Mouse (Mus musculus) embryonic facial prominence, embryonic 15.5 days (tissue): ENCODE data around the gene Rpgr. TPM values are rescaled to one million over a fixed set of nuclear protein-coding genes. Genes with fewer than 3 reads are reported as not detected.
A peak's percentile ranks its signal among the peaks of the same experiment; 100 is the strongest.

Experiments
- ATAC-seq: fragments of 200-750 bp; cut with Nextera tagmentation; 2 replicates; pipeline ENCODE4 v1.8.0; 2017; ENCODE audit warnings: low read depth, moderate TSS enrichment; ENCODE audit not compliant: insufficient number of reproducible peaks, low FRiP score, low TSS enrichment
- H3K27ac ChIP-seq: fragments of 300-500 bp; sonication (generic); replicated peaks from 2 replicates; pipeline ENCODE4 v1.5.1; 2015; ENCODE audit warnings: mild to moderate bottlenecking, inconsistent platforms
- H3K27me3 ChIP-seq: fragments of 300-500 bp; sonication (generic); 2 replicates; pipeline ENCODE4 v1.6.1; 2015; ENCODE audit warnings: inconsistent platforms
- H3K36me3 ChIP-seq: fragments of 300-500 bp; sonication (generic); 2 replicates; pipeline ENCODE4 v1.6.1; 2015; ENCODE audit warnings: mild to moderate bottlenecking, inconsistent platforms
- H3K4me1 ChIP-seq: fragments of 300-500 bp; sonication (generic); 2 replicates; pipeline ENCODE4 v1.6.1; 2015; ENCODE audit warnings: inconsistent platforms
- H3K4me2 ChIP-seq: fragments of 300-500 bp; sonication (generic); replicated peaks from 2 replicates; pipeline ENCODE4 v1.6.1; 2015; ENCODE audit warnings: mild to moderate bottlenecking, inconsistent platforms
- H3K4me3 ChIP-seq: fragments of 300-500 bp; sonication (generic); replicated peaks from 2 replicates; pipeline ENCODE4 v1.5.1; 2015; ENCODE audit warnings: mild to moderate bottlenecking, inconsistent platforms
- H3K9ac ChIP-seq: fragments of 300-500 bp; sonication (generic); 2 replicates; pipeline ENCODE4 v1.6.1; 2015; ENCODE audit warnings: inconsistent platforms
- H3K9me3 ChIP-seq: fragments of 300-500 bp; sonication (generic); replicated peaks from 2 replicates; pipeline ENCODE4 v1.6.1; 2016; ENCODE audit warnings: inconsistent platforms
- WGBS: fragments of 180-500 bp; shearing (Covaris S2); methylation state at CpG from one replicate; pipeline ENCODE4 v1.1.7; 2015; 5-methylcytosine and 5-hydroxymethylcytosine counted together
- polyA plus RNA-seq: library from polyadenylated mRNA; unstranded; fragments of >200 nt; fragmentation: Nextera tagmentation; extraction: Ambion mirVana; gene quantifications from 2 replicates; pipeline ENCODE4 v1.2.1, GENCODE M21; 2015

Gene Rpgr
- polyA plus RNA-seq, result 13.7 and 15.6 TPM in 2 replicates

DNA sequence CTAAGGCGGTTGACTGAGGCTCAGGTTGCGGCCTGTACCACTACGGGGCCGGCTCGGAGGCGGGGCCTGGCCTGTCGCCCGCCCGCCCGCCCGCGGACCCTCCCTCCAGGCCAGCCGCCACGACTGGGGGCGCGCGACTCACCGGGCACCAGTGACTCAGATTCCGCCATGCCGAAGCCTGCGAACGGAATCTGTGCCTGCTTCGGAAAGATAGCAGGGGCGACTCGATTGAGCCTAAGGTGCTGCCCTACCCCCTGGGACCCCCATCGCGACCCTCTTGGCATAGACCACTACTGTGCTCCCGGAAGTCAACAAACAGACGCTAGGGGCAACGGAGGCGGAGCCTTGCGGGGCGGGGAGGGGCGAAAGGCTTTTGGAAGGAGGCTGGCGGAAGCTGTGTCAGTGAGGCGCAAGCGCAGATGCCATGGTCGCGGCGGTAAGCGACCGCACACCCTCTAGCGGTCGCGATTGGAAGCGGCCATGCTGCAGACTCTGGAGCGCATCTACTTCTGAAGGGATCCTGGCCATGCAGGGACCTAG, at the start of gene Rpgr:
Gene Rpgr, minus strand, starts transcription at position 511 of the 540 bp plus-strand sequence.
- H3K36me3 ChIP-seq, result no peaks in the 10 kb centered on the region
- no peaks in the 10 kb centered on the region; the same call in 1 of the 2 replicates for H3K27me3 ChIP-seq
- H3K4me1 ChIP-seq, result no peaks in the 10 kb centered on the region
- peak within 1 kb of the TSS; percentile 55 for H3K4me3 ChIP-seq
- ATAC-seq, result peak; percentile 97
- peak within 1 kb of the TSS; percentile 77 for H3K27ac ChIP-seq
- peak within 1 kb of the TSS; percentile 36 for H3K4me2 ChIP-seq
- 23% methylated on average over 47 of the region's 47 CpGs for WGBS
- no peaks in the 10 kb centered on the region for H3K9me3 ChIP-seq
- 0 out of 2 replicates have a peak within 1 kb of the TSS, but pooled peaks have one; percentile 3 for H3K9ac ChIP-seq

DNA sequence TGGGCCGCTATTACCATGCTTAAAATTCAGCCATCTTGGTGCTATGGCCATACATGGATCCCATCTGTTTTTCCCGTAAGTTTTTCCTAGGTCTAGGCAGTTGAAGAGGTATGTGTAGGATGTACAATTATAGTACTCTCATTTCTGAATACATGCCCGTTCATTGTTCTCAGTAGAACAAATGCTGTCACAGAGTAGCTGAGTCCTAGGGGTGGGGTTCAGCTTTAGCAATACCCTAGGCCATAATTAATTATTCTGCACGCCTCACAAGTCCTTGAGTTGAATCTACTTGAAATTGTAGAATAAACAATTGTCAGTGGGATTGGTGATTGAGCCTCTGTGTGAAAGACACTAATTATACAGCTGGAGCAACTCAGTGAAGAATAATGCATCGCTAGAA, 41.5 kb upstream of the Rpgr start:
- no peaks in the 10 kb centered on the region for H3K4me1 ChIP-seq
- H3K4me3 ChIP-seq, result no peak overlapping the region
- 71% methylated on average over 5 of the region's 5 CpGs for WGBS
- H3K9ac ChIP-seq, result no peak overlapping the region
- no peaks in the 10 kb centered on the region for H3K9me3 ChIP-seq
- H3K36me3 ChIP-seq, result no peaks in the 10 kb centered on the region
- H3K4me2 ChIP-seq, result no peak overlapping the region
- no peak for ATAC-seq
- H3K27me3 ChIP-seq, result no peaks in the 10 kb centered on the region
- H3K27ac ChIP-seq, result no peak overlapping the region

DNA sequence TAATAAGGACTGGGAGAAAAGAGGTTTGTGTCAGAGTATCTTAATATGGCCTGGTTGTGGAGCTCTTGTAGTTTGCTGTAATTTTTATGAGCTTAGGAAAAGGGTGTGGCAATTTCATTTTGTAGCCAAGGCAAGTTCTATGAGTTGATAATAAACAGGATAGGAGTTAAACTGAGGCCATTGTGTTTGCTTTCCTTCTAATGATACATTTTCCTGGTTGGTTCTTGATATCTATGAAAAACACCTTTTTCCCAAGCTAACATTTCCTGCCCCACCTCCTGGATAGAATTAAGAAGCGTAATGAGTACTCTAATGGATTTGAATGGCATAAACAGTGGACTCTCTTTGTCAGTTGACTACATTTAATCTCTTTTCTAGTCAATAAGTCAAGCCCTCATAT, 41.1 kb upstream of the Rpgr start:
- Histone ChIP-seq H3K27ac (no peak overlapping the region), H3K36me3 (no peaks in the 10 kb centered on the region), H3K4me1 (no peaks in the 10 kb centered on the region), H3K4me2 (no peak overlapping the region), H3K27me3 (no peaks in the 10 kb centered on the region), H3K9me3 (no peaks in the 10 kb centered on the region), H3K4me3 (no peak overlapping the region), H3K9ac (no peak overlapping the region)
- ATAC-seq, result no peak
- 83% methylated on average over 1 of the region's 1 CpGs for WGBS

DNA sequence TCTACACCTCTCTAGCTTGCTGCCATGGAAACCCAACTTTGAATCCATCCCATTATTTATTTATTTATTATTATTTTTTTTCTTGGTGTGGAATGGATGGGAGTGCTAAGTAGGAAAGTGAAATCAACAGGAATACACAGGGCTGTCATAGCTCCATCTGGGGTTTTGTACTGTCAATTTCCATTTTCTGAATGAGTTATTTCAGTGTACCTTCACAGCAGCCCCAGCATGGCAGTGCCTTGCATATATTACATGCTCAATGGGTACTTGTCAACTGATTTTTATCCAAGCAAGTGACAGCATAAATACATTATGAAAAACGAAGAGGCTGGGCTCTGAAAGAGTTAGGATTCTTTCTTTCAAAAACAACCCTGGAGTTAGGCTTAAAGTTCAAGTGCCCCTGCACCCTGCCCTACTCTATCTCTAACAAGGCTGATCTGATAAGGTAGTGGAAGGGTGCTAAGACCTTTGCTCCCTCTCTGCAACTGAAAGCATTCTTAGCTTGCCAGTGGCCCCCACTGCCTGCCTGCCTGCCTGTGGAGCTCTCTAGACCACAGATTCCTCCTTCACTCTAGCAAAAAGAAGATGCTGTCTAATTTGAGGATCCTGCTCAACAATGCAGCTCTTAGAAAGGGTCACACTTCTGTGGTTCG, 35.3 kb upstream of the Rpgr start, which contains the start of gene Otc:
Gene Otc, plus strand, starts transcription at position 454 of the 653 bp plus-strand sequence.
- no peak within 1 kb of the TSS for H3K4me2 ChIP-seq
- no peak within 1 kb of the TSS for H3K27ac ChIP-seq
- no peak for ATAC-seq
- H3K9me3 ChIP-seq, result no peaks in the 10 kb centered on the region
- no peak within 1 kb of the TSS for H3K9ac ChIP-seq
- no peaks in the 10 kb centered on the region for H3K36me3 ChIP-seq
- WGBS, result 47% methylated on average over 2 of the region's 2 CpGs
- no peaks in the 10 kb centered on the region for H3K4me1 ChIP-seq
- no peak within 1 kb of the TSS for H3K4me3 ChIP-seq
- H3K27me3 ChIP-seq, result no peaks in the 10 kb centered on the region

DNA sequence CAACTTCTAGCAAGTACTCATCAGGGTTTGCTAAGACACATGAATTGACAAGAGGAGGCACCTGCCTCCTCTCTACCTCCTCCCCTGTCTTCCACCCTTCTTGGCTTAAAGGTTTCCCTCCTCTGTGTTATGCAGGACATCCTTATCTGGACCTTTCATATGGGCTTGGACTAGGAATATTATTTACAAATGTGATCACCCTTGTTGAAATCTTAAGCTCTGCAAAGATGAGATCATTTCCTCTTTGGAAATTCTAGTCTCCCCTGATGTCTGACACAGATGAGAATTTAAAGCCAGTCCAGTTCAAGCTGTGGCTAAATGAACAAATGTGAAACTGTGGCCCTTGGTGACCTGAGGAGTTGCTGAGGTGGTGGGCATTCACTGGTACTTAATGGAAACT, 34.6 kb upstream of the Rpgr start:
- no peaks in the 10 kb centered on the region for H3K27me3 ChIP-seq
- no peak overlapping the region for H3K9ac ChIP-seq
- H3K4me2 ChIP-seq, result no peak overlapping the region
- no peak overlapping the region for H3K4me3 ChIP-seq
- no peaks in the 10 kb centered on the region for H3K36me3 ChIP-seq
- no peaks in the 10 kb centered on the region for H3K4me1 ChIP-seq
- ATAC-seq, result no peak
- no peak overlapping the region for H3K27ac ChIP-seq
- H3K9me3 ChIP-seq, result no peaks in the 10 kb centered on the region

DNA sequence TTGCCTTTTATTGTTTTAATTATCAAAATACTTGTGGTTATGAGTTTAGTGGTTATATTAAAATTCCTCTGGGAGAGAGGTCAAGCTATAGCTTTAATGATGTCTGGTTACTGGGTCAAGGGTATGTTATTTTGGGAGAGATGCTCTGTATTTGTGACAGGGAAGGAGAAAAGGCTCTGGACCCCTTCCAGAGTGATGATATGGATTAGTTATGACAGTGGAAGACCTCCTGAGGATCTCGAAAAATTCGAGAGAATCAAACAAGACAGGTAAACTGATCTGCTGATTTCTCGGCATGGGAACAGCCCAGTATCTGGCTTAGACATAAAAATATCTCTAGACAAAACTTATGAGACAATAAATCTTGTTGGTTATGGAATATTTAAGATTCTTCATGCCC, 27.2 kb upstream of the Rpgr start:
- no peak for ATAC-seq
- Histone ChIP-seq H3K9ac (no peak overlapping the region), H3K4me3 (no peak overlapping the region), H3K9me3 (no peaks in the 10 kb centered on the region), H3K36me3 (no peaks in the 10 kb centered on the region), H3K27me3 (no peaks in the 10 kb centered on the region), H3K4me2 (no peak overlapping the region), H3K27ac (no peak overlapping the region), H3K4me1 (no peaks in the 10 kb centered on the region)
- WGBS, result 74% methylated on average over 3 of the region's 3 CpGs

DNA sequence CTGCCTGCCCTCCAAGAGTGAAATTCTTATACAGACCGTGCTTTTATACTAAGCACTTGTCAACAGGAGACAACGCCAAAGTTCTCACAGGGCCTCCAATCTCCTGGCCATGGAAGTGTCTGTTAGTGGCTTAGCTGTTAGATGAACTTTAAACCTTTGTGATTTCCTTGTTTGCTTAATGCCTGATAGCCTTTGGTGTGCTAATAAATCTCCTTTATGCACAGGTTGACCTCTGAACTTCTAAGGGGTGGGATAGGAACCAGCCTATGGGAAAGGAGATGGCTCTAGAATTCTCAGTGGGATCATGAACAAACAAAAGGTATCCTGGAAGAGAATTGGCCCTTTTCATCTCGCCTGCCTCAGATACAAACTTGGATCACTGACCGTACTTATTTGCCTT, 22.8 kb upstream of the Rpgr start:
- 73% methylated on average over 4 of the region's 4 CpGs for WGBS
- Histone ChIP-seq H3K36me3 (no peaks in the 10 kb centered on the region), H3K4me1 (no peaks in the 10 kb centered on the region), H3K4me2 (no peak overlapping the region), H3K9ac (no peak overlapping the region), H3K27me3 (no peaks in the 10 kb centered on the region), H3K9me3 (no peaks in the 10 kb centered on the region), H3K4me3 (no peak overlapping the region), H3K27ac (no peak overlapping the region)
- ATAC-seq, result no peak

DNA sequence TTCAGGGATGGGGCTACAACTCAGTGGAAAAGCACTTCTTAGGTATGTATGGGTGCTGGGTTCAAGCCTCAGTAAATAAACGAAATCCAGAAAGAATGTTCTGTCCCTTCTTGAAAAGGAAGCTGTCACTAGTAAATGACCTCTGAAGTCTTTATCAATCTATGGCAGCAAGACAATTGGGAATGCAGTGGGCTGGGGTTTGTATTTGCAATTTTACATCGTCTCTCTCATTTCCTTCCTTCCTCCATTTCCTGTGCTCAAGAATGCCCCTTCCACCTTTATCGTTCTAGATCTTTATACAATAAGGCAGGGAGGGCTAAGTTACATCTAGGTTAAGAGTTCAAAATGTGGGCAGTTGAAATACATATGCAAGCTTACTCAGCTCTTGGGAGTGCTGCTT, 17.9 kb upstream of the Rpgr start:
- Histone ChIP-seq H3K4me3 (no peak overlapping the region), H3K36me3 (no peaks in the 10 kb centered on the region), H3K4me2 (no peak overlapping the region), H3K27me3 (no peaks in the 10 kb centered on the region), H3K9me3 (no peaks in the 10 kb centered on the region), H3K4me1 (no peaks in the 10 kb centered on the region), H3K27ac (no peak overlapping the region), H3K9ac (no peak overlapping the region)
- no peak for ATAC-seq
- 72% methylated on average over 3 of the region's 3 CpGs for WGBS

DNA sequence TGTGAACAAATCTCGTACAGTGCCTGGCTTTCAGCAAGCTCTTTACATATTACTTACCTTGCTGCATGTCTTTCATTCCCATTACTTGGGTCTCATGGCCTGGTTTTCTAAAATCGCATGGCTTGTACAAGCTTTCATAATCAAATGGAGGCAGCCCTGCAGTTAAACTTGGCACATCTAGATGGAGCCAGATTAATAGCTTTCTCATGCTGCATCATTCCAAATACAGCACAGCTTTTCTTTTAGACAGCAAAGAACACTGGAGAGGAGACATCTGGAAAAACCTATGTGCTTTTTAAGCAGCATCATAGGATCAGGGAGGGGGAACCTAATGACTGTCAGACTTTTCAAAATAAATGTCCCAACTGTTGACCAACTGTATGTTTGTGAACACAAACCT, 16.3 kb upstream of the Rpgr start:
- H3K9me3 ChIP-seq, result no peaks in the 10 kb centered on the region

DNA sequence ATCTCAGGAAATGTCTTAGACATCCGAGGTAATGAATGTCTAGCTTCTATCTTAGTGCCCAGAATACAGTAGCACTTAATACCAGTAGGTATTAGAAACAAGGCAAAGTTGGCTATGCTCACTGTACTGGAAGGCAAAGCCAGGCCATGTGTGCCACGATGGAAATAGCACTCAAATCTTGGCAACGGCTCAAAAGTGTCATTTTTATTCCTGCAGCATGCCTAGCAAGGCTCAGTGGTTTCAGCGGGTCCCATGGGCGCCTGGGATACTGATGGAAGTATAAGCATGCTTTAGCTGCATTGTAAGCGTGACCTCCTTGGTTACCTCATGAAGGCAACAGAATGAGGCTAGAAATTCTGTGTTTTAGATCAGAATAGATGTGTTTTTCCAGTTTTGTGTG, 2.6 kb upstream of the Rpgr start:
- H3K27ac ChIP-seq, result no peak overlapping the region
- H3K4me2 ChIP-seq, result no peak overlapping the region
- WGBS, result 65% methylated on average over 6 of the region's 6 CpGs
- ATAC-seq, result no peak
- no peak overlapping the region for H3K4me3 ChIP-seq
- H3K27me3 ChIP-seq, result no peaks in the 10 kb centered on the region; the same call in 1 of the 2 replicates
- no peaks in the 10 kb centered on the region for H3K9me3 ChIP-seq
- H3K9ac ChIP-seq, result no peak overlapping the region
- H3K4me1 ChIP-seq, result no peaks in the 10 kb centered on the region
- H3K36me3 ChIP-seq, result no peaks in the 10 kb centered on the region

More for the DNA sequence above, 16.3 kb upstream of the Rpgr start:
- ATAC-seq, result no peak
- Histone ChIP-seq H3K4me3 (no peak overlapping the region), H3K4me1 (no peaks in the 10 kb centered on the region), H3K4me2 (no peak overlapping the region), H3K36me3 (no peaks in the 10 kb centered on the region), H3K27ac (no peak overlapping the region), H3K9ac (no peak overlapping the region), H3K27me3 (no peaks in the 10 kb centered on the region)
- WGBS, result 51% methylated on average over 2 of the region's 2 CpGs

DNA sequence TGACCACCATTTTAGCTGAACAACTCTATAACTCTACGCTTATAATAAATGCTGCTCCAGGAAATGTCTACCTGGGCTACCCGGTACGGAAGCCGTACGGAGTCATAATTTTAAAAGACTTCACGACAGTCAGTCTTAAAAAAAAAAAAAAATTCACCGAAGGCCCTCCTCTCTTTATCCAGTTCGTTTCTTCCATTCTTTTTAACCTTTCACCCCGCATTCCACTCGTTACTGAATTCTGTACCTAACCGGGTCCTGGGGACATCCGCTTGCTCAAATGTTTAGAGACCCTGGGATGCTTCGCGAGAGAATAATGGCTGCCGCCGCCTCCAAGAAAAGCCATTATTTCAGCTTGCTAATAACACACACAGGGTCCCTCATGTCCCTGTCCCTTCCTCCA, 748 bp downstream of the Rpgr start:
- Histone ChIP-seq H3K9me3 (no peaks in the 10 kb centered on the region), H3K4me1 (no peaks in the 10 kb centered on the region), H3K4me2 (peak overlapping the region; percentile 36), H3K27me3 (no peaks in the 10 kb centered on the region; the same call in 1 of the 2 replicates), H3K4me3 (peak overlapping the region; percentile 55), H3K9ac (0 out of 2 replicates have a peak overlapping the region, but pooled peaks have one; percentile 3), H3K27ac (peak overlapping the region; percentile 77), H3K36me3 (no peaks in the 10 kb centered on the region)
- peak; percentile 32; the same call in 1 of the 2 replicates for ATAC-seq
- 17% methylated on average over 16 of the region's 16 CpGs for WGBS

DNA sequence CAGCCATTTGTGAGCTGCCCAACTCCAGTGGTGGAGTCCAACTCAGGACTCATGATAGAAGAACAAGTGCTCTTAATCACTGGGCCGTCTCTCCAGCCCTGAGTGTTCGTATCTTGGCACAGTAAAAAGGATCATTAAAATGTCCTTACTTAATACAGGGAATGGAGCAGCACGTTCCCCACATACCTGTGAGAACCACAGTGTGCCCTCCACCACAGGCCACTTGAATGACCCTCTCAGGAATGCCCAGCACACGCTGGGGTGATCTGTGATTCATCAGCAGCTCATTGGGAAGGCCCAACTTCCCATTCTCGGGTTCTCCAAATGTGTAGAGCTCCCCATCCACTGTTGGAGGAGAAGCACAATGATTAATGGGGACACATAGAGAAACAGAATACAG, 10.8 kb downstream of the Rpgr start:
- Histone ChIP-seq H3K9me3 (no peaks in the 10 kb centered on the region), H3K4me3 (no peak overlapping the region), H3K27ac (no peak overlapping the region), H3K27me3 (no peaks in the 10 kb centered on the region), H3K4me2 (no peak overlapping the region), H3K36me3 (no peaks in the 10 kb centered on the region), H3K9ac (no peak overlapping the region), H3K4me1 (no peaks in the 10 kb centered on the region)
- 74% methylated on average over 5 of the region's 5 CpGs for WGBS
- no peak for ATAC-seq
